8 mouse cellular contexts compared by ENCODE assay signal in the genomic region with DNA sequence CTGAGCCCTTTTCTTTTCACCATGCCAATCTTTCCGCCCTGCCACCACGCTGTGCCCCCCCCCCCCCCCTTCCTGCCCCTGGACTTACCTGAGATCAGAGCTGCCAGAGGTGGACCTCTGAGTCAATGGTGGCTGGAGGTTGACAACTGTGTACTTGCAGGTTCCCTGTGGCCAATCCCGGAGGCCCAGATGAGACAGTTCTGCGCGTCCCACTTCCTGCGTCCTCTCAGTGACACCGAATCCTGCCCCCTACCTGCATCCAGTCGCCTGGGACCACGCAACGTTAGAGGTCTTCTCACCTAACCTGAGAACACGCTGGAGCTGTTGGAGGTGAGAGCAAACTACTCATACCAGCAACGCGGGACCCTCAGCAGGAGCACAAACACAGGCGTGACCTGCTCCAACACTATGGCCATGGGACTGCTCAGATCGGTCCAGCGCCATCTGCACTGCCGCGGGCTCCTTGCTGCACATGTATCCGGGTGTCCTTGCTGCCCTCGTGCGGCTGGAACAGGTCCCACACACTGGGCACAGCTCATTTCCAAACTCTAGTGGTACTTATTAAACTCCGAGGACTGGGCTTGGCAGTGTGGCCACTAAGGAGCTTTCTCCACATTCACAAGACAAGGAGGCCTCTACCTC. TPM values are rescaled to one million over a fixed set of nuclear protein-coding genes. Genes with fewer than 3 reads are reported as not detected.
DNase-seq lines count a peak whose midpoint lies in the region; ATAC-seq lines count a peak whose summit lies in the region.

A gene (minus strand): TSS at position 465 of the 642 bp plus-strand sequence.

- H3K4me1 ChIP-seq in intestine, embryonic 16.5 days (ENCODE audit: control insufficient read depth, insufficient read depth, low read length), result no peaks in the 10 kb centered on the region
- no peaks in the 10 kb centered on the region for H3K4me1 ChIP-seq in limb, embryonic 10.5 days

- no peaks in the 10 kb centered on the region for H3K27me3 ChIP-seq in intestine, embryonic 16.5 days (replicated peaks; ENCODE audit: control insufficient read depth, insufficient read depth, low read length)
- H3K27me3 ChIP-seq in limb, embryonic 10.5 days (ENCODE audit: low read depth, poor library complexity, severe bottlenecking), result no peaks in the 10 kb centered on the region

- peak within 1 kb of the TSS; percentile 31 for H3K4me3 ChIP-seq in intestine, embryonic 16.5 days (ENCODE audit: low read length)
- peak within 1 kb of the TSS; percentile 39 for H3K4me3 ChIP-seq in limb, embryonic 10.5 days

- H3K4me2 ChIP-seq in intestine, embryonic 16.5 days (ENCODE audit: low read depth, low read length), result peak within 1 kb of the TSS; percentile 55

- H3K9ac ChIP-seq in intestine, embryonic 16.5 days (ENCODE audit: low read depth, low read length), result no peak within 1 kb of the TSS

- 24% methylated on average over 21 of the region's 22 CpGs for WGBS in intestine, embryonic 16.5 days
- WGBS in limb, embryonic 10.5 days, result 32% methylated on average over 20 of the region's 22 CpGs

- peak; percentile 3 for DNase-seq in cerebellum, adult 11-12 months
- no peak for DNase-seq in cerebellum, adult 9-11 months
- peak; percentile 17 to 22 for DNase-seq in heart, adult 18-20 months
- peak; percentile 68 for DNase-seq in limb, embryonic 10.5 days (ENCODE audit: low spot score)
- DNase-seq in mesoderm, embryonic 11.5 days (ENCODE audit: low read depth, low spot score), result peak; percentile 62
- peak; percentile 24 to 52 for DNase-seq in spleen, adult 18-20 months

- ATAC-seq in common myeloid progenitor, adult 5-6 weeks (replicated peaks; ENCODE audit: low read depth, poor library complexity, severe bottlenecking), result peak; percentile 100
- ATAC-seq in intestine, embryonic 16.5 days, result peak; percentile 91

- no peaks in the 10 kb centered on the region for H3K9me3 ChIP-seq in intestine, embryonic 16.5 days (ENCODE audit: control insufficient read depth, low read length)
- no peaks in the 10 kb centered on the region for H3K9me3 ChIP-seq in limb, embryonic 10.5 days (replicated peaks)

- no peaks in the 10 kb centered on the region for H3K36me3 ChIP-seq in intestine, embryonic 16.5 days (ENCODE audit: control insufficient read depth, insufficient read depth, low read length)
- no peaks in the 10 kb centered on the region for H3K36me3 ChIP-seq in limb, embryonic 10.5 days

- no peak within 1 kb of the TSS for H3K27ac ChIP-seq in intestine, embryonic 16.5 days (ENCODE audit: low read length)
- H3K27ac ChIP-seq in limb, embryonic 10.5 days, result no peak within 1 kb of the TSS

RNA-seq across cellular contexts. Expression of the gene that starts here (rescaled TPM):
- total RNA-seq in common myeloid progenitor, adult 5-6 weeks (2017), result 0.18 and 0.39 TPM in 2 replicates
- total RNA-seq in heart, adult 18-20 months (2021), result not detected
- not detected in 2 replicates for polyA plus RNA-seq in intestine, embryonic 16.5 days (2015; fragmentation: Nextera tagmentation; extraction: Ambion mirVana)
- not detected in 2 replicates for polyA plus RNA-seq in limb, embryonic 10.5 days (2016; fragmentation: Nextera tagmentation; extraction: Ambion mirVana)

Comparison
In these comparisons a context has a peak if more than half of its experiments do, and no peak if none do; other contexts are left out.
1. Peak in ATAC-seq in common myeloid progenitor, adult 5-6 weeks; RNA of the gene not detected or under 1 TPM.
2. Peak in DNase-seq in heart, adult 18-20 months; RNA of the gene not detected or under 1 TPM.
3. Peak in ATAC-seq, H3K4me3 ChIP-seq and H3K4me2 ChIP-seq in intestine, embryonic 16.5 days; RNA of the gene not detected or under 1 TPM.
4. Peak in DNase-seq and H3K4me3 ChIP-seq in limb, embryonic 10.5 days; RNA of the gene not detected or under 1 TPM.